Mouse (Mus musculus) fat pad, adult 2 months (tissue): ENCODE results near the gene Hsp90ab1.

Source experiments
- DNase-seq: peaks from one replicate; pipeline ENCODE4 v3.0.0-alpha.2; 2011; ENCODE audit warnings: low read depth, low spot score; ENCODE audit errors: extremely low read depth

Hsp90ab1 gene

GRCm38 (mm10) chr17:45573087-45573779 lies at the start of gene Hsp90ab1:
Gene Hsp90ab1, minus strand, starts transcription at chr17:45573271.
- no peak for DNase-seq

GRCm38 (mm10) chr17:45619386-45620256 lies 46.5 kb upstream of the Hsp90ab1 start:
- no peak for DNase-seq

- no peak for DNase-seq
These were observed 45.9 kb upstream of the Hsp90ab1 start for GRCm38 (mm10) chr17:45618941-45619385.

GRCm38 (mm10) chr17:45617655-45618054 lies 44.6 kb upstream of the Hsp90ab1 start:
- DNase-seq, result no peak

GRCm38 (mm10) chr17:45616679-45617078 lies 43.6 kb upstream of the Hsp90ab1 start:
- no peak for DNase-seq

- DNase-seq, result no peak
These were observed 43.1 kb upstream of the Hsp90ab1 start for GRCm38 (mm10) chr17:45616046-45616650.

- DNase-seq, result no peak
These were observed 39.9 kb upstream of the Hsp90ab1 start for GRCm38 (mm10) chr17:45612921-45613320.

GRCm38 (mm10) chr17:45612008-45612407 lies 38.9 kb upstream of the Hsp90ab1 start:
- no peak for DNase-seq

GRCm38 (mm10) chr17:45610144-45610866 lies 37.2 kb upstream of the Hsp90ab1 start:
- no peak for DNase-seq

GRCm38 (mm10) chr17:45608396-45608795 lies 35.3 kb upstream of the Hsp90ab1 start:
- no peak for DNase-seq

GRCm38 (mm10) chr17:45606992-45607879 lies 34.2 kb upstream of the Hsp90ab1 start:
- no peak for DNase-seq

GRCm38 (mm10) chr17:45602984-45603383 lies 29.9 kb upstream of the Hsp90ab1 start:
- DNase-seq, result no peak

- DNase-seq, result no peak
These were observed 28.8 kb upstream of the Hsp90ab1 start, which contains the start of gene Mymx for GRCm38 (mm10) chr17:45601877-45602304. Gene Mymx, minus strand, starts transcription at chr17:45602102.

GRCm38 (mm10) chr17:45601325-45601724 lies 28.3 kb upstream of the Hsp90ab1 start:
- no peak for DNase-seq

- DNase-seq, result no peak
These were observed 27.2 kb upstream of the Hsp90ab1 start for GRCm38 (mm10) chr17:45600267-45600666.

- DNase-seq, result no peak
These were observed 26.6 kb upstream of the Hsp90ab1 start, which contains the start of gene Slc29a1 for GRCm38 (mm10) chr17:45599446-45600242. Gene Slc29a1, minus strand, starts transcription at chr17:45599606.

GRCm38 (mm10) chr17:45598891-45599290 lies 25.8 kb upstream of the Hsp90ab1 start:
- no peak for DNase-seq

- no peak for DNase-seq
These were observed 25.3 kb upstream of the Hsp90ab1 start for GRCm38 (mm10) chr17:45598376-45598775.

- DNase-seq, result no peak
These were observed 24.7 kb upstream of the Hsp90ab1 start for GRCm38 (mm10) chr17:45597787-45598186.
